Mouse (Mus musculus) C2C12 (cell line): ENCODE data around the gene Krtap1-3.

Experiments
- CEBPB ChIP-seq: IDR thresholded peaks from one replicate; pipeline ENCODE4 v1.6.1; 2011; ENCODE audit warnings: low read depth, mild to moderate bottlenecking, control low read depth, moderate library complexity
- CTCF ChIP-seq: IDR thresholded peaks from one replicate; pipeline ENCODE4 v1.5.1; 2011; ENCODE audit not compliant: control insufficient read depth, insufficient read depth, insufficient read length
- FOSL1 ChIP-seq: IDR thresholded peaks from one replicate; pipeline ENCODE4 v1.8.0; 2011; ENCODE audit warnings: mild to moderate bottlenecking, low read length; ENCODE audit not compliant: poor library complexity, insufficient read depth, severe bottlenecking
- MAX ChIP-seq: IDR thresholded peaks from one replicate; pipeline ENCODE4 v1.6.1; 2011; ENCODE audit warnings: mild to moderate bottlenecking, control low read depth
- USF1 ChIP-seq: IDR thresholded peaks from one replicate; pipeline ENCODE4 v1.6.1; 2011; ENCODE audit warnings: low read depth, mild to moderate bottlenecking, control low read depth, moderate library complexity

DNA sequence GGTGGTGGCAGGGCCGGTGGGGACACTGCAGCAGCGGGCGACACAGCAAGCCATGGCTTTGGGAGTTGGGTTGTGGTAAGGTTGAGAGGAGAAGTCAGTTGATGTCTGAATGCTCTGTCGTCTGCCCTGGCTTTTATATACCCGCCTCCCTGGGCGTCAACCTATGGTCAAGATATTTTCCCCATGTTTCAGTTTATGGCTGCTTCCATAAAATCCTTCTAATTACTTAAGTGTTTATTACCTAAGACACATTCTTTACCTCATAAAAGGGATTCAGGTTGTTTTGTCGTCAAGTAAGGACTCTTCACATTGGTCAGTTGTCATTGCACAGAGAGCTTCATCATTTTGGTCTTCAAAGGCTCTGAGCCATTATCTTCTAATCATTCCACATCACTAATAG lies 24.6 kb downstream of the Krtap1-3 start, which contains the start of gene Krtap3-1:
- TF ChIP-seq CTCF (no peak), FOSL1 (no peak), CEBPB (no peak), USF1 (no peak), MAX (no peak)
